12 mouse cellular contexts compared by ENCODE assay signal in the genomic region with DNA sequence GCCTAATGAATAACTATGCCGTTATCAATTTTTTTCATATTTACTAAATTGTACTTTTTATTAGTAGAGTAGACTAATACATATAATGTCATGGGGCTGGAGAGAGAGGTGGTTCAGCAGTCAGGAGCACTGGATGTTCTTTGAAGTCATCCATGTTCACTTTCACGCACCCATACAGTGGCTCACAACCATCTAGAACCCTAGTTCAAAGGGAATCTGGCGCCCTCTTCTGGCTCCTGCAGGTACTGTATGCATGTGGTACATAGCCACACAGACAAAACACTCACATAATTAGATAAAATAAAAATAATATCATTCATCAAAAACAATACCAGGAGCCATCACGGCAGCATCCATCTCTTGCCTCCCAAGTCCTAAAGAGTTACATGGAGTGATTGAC. TPM values are rescaled to one million over a fixed set of nuclear protein-coding genes. Genes with fewer than 3 reads are reported as not detected.
DNase-seq lines count a peak whose midpoint lies in the region; ATAC-seq and TF ChIP-seq lines count a peak whose summit lies in the region.
"Had no signal": no experiment of that assay in that cellular context is flagged by ENCODE, and none has a peak within 500 bp of the region (broad histone marks: within the 10 kb centered on the region; RNA-seq: fewer than 3 reads in every experiment).

No protein-coding gene starts in this region.

- no peak for DNase-seq in kidney, adult 2 months
- DNase-seq in kidney, adult 9 months: no peak
- peak; percentile 22 to 34 for DNase-seq in B cell, adult 2 months
- no peak for DNase-seq in Patski (ENCODE audit: low read depth, low spot score)
- no peak for DNase-seq in layer of hippocampus, postnatal 10 days (ENCODE audit: low spot score in 2 of 2)
- DNase-seq in heart, postnatal 14 days: no peak
- no peak for DNase-seq in embryonic facial prominence, embryonic 10.5 days (ENCODE audit: low spot score)
- DNase-seq: layer of hippocampus, adult 9-11 months; right cerebral cortex, adult 18-20 months had no signal

- no peak for TF ChIP-seq POLR2A in kidney, adult 2 months (IDR thresholded peaks at IDR 0.05; ENCODE audit: low read depth, low read length)

- no peak overlapping the region for H3K27ac ChIP-seq in kidney, adult 2 months (ENCODE audit: insufficient read depth, low read depth, low read length)
- no peak overlapping the region for H3K27ac ChIP-seq in embryonic facial prominence, embryonic 10.5 days (replicated peaks)
- H3K27ac ChIP-seq: heart, embryonic 10.5 days; midbrain, embryonic 10.5 days had no signal

- no peaks in the 10 kb centered on the region for H3K4me1 ChIP-seq in kidney, adult 2 months (ENCODE audit: control insufficient read depth, insufficient read depth, low read length)
- H3K4me1 ChIP-seq in embryonic facial prominence, embryonic 10.5 days: no peaks in the 10 kb centered on the region
- H3K4me1 ChIP-seq: heart, embryonic 10.5 days; midbrain, embryonic 10.5 days had no signal

- 75% methylated on average over 4 of the region's 4 CpGs for WGBS in kidney, adult 2 months
- 78% methylated on average over 4 of the region's 4 CpGs for WGBS in embryonic facial prominence, embryonic 10.5 days

- intact Hi-C loops in heart, postnatal 14 days (cut with DNase I): no loop called here

- in situ Hi-C loops in Patski (cut with MboI; ENCODE audit: low pct_unique_long_range_greater_than_20kb): loop anchor here (25.0 kb wide), 1 partner anchor 828 kb away; no protein-coding TSS in a partner anchor

- H3K36me3 ChIP-seq in kidney, adult 2 months (ENCODE audit: control insufficient read depth, insufficient read depth, low read length): no peaks in the 10 kb centered on the region
- no peaks in the 10 kb centered on the region for H3K36me3 ChIP-seq in embryonic facial prominence, embryonic 10.5 days (replicated peaks)
- H3K36me3 ChIP-seq: heart, embryonic 10.5 days; midbrain, embryonic 10.5 days had no signal

- no peak overlapping the region for H3K4me3 ChIP-seq in kidney, adult 2 months (ENCODE audit: insufficient read depth, low read depth, low read length)
- H3K4me3 ChIP-seq in embryonic facial prominence, embryonic 10.5 days: no peak overlapping the region
- H3K4me3 ChIP-seq: heart, embryonic 10.5 days; midbrain, embryonic 10.5 days had no signal

- ATAC-seq in Patski: no peak
- ATAC-seq in megakaryocyte, adult 5-6 weeks (ENCODE audit: poor library complexity, severe bottlenecking): peak; percentile 43; the same call in 1 of the 2 replicates

- CTCF ChIA-PET in Patski (lab: Charles Lee): interaction anchor here (1.9 kb wide), 1 partner anchor 11 kb away, joined by 5 read pairs; no protein-coding TSS in a partner anchor

- POLR2A ChIA-PET in Patski (lab: Charles Lee): no interaction called here

- no peaks in the 10 kb centered on the region for H3K9me3 ChIP-seq in embryonic facial prominence, embryonic 10.5 days
- H3K9me3 ChIP-seq: heart, embryonic 10.5 days; midbrain, embryonic 10.5 days had no signal

- H3K27me3 ChIP-seq in kidney, adult 2 months (replicated peaks; ENCODE audit: control insufficient read depth, insufficient read depth, low read length): no peaks in the 10 kb centered on the region
- no peaks in the 10 kb centered on the region for H3K27me3 ChIP-seq in Patski
- H3K27me3 ChIP-seq in embryonic facial prominence, embryonic 10.5 days (replicated peaks; ENCODE audit: low read depth, poor library complexity, severe bottlenecking): no peaks in the 10 kb centered on the region

- TF ChIP-seq CTCF in kidney, adult 2 months (conservative IDR thresholded peaks at IDR 0.05; ENCODE audit: insufficient read depth, insufficient read length, low read depth, low read length): 0 out of 2 replicates have a peak, but pooled peaks have one; percentile 17
- TF ChIP-seq CTCF in Patski (IDR thresholded peaks at IDR 0.05): peak; percentile 61

RNA-seq across cellular contexts. Expression of a gene that starts 36.0 kb away (rescaled TPM):
- polyA plus RNA-seq in kidney, adult 2 months (2012; rRNA removed): 1.7 and 2.4 TPM in 2 replicates
- polyA plus RNA-seq in Patski (2021): 14.2 TPM
- 17.5 and 17.7 TPM in 2 replicates for total RNA-seq in megakaryocyte, adult 5-6 weeks (2015)
- total RNA-seq in megakaryocyte, adult 5-6 weeks (2017): 25.7 and 38.1 TPM in 2 replicates
- total RNA-seq in layer of hippocampus, postnatal 10 days (2021): 10 to 100 TPM in 1 of 2 experiments, 1 to 10 TPM in 1; 9.3 to 11.3 TPM
- 10 to 100 TPM in 1 of 2 experiments, 1 to 10 TPM in 1; 7.7 to 10.5 TPM for total RNA-seq in heart, postnatal 14 days (2021)
- polyA plus RNA-seq in embryonic facial prominence, embryonic 10.5 days (2016; fragmentation: Nextera tagmentation; extraction: Ambion mirVana): 12.0 and 13.0 TPM in 2 replicates

RNA-seq across cellular contexts. Expression of a gene that starts 54.3 kb away (rescaled TPM):
- polyA plus RNA-seq in kidney, adult 2 months (2012; rRNA removed): 0.64 and 1.1 TPM in 2 replicates
- 14.8 TPM for polyA plus RNA-seq in Patski (2021)
- total RNA-seq in megakaryocyte, adult 5-6 weeks (2015): 64.0 and 74.3 TPM in 2 replicates
- 51.9 and 58.9 TPM in 2 replicates for total RNA-seq in megakaryocyte, adult 5-6 weeks (2017)
- total RNA-seq in layer of hippocampus, postnatal 10 days (2021): 1 to 10 TPM; 2.4 to 2.5 TPM
- total RNA-seq in heart, postnatal 14 days (2021): 1 to 10 TPM; 2.1 to 4.0 TPM
- polyA plus RNA-seq in embryonic facial prominence, embryonic 10.5 days (2016; fragmentation: Nextera tagmentation; extraction: Ambion mirVana): 107 and 110 TPM in 2 replicates

Comparison
In these comparisons a context has a peak if more than half of its experiments do, and no peak if none do; other contexts are left out.
1. DNase-seq: peak in B cell, adult 2 months (2 of 2); none in kidney, adult 2 months (single experiment), kidney, adult 9 months (single experiment), Patski (single experiment), layer of hippocampus, postnatal 10 days (0 of 2), heart, postnatal 14 days (0 of 2) and embryonic facial prominence, embryonic 10.5 days (single experiment).
2. RNA of a gene that starts 54.3 kb away (total RNA-seq): 51.9 to 74.3 TPM in megakaryocyte, adult 5-6 weeks; 2.1 to 4.0 TPM in heart, postnatal 14 days and 2.4 to 2.5 TPM in layer of hippocampus, postnatal 10 days; every median in the first group is over 10 times any median in the second.